Mouse (Mus musculus) lung, postnatal 0 days (tissue): ENCODE measurements around the gene Akap6.

Source experiments
- CTCF ChIP-seq: IDR thresholded peaks from 2 replicates; pipeline ENCODE4 v1.5.1; 2016; ENCODE audit warnings: antibody characterized with exemption, mild to moderate bottlenecking
- EP300 ChIP-seq: IDR thresholded peaks from 2 replicates; pipeline ENCODE4 v1.6.1; 2016; ENCODE audit warnings: antibody characterized with exemption, mild to moderate bottlenecking, control low read depth

- TF ChIP-seq EP300: no peak
- no peak for TF ChIP-seq CTCF
These were observed 371.7 kb downstream of the Akap6 start for GRCm38 (mm10) chr12:53070907-53071306.
